Mouse (Mus musculus) testis, adult 2 months (tissue): ENCODE measurements around the gene Commd7.

Source experiments
- CTCF ChIP-seq: fragments of 200-500 bp; IDR thresholded peaks from 2 replicates; pipeline ENCODE4 v1.5.1; 2012; ENCODE audit warnings: low read depth, mild to moderate bottlenecking, inconsistent platforms, low read length, moderate library complexity; ENCODE audit not compliant: control insufficient read depth, insufficient read depth, insufficient replicate concordance
- POLR2A ChIP-seq: fragments of 200-500 bp; IDR thresholded peaks from 2 replicates; pipeline ENCODE4 v1.6.1; 2012; ENCODE audit warnings: low read depth, mild to moderate bottlenecking, inconsistent platforms, low read length, moderate library complexity; ENCODE audit not compliant: control insufficient read depth

GRCm38 (mm10) chr2:153575554-153575953 is 57.0 kb downstream of the Commd7 start:
- no peak for TF ChIP-seq POLR2A
- no peak for TF ChIP-seq CTCF
